Mouse (Mus musculus): Measurements from ENCODE around the gene Gm9789. TPM values are rescaled to one million over a fixed set of nuclear protein-coding genes. Genes with fewer than 3 reads are reported as not detected.

The Gm9789 gene
- total and polyA plus RNA-seq, 3 experiments, result not detected

Other genes with a start within 250 kb of the Gm9789 start
- gene Krtap19-9b, start 225.7 kb upstream of the Gm9789 start, total RNA-seq (2012; rRNA removed), result not detected in 2 replicates
- gene Krtap19-9b, start 225.7 kb upstream of the Gm9789 start, polyA plus RNA-seq (2012; ENCODE audit: insufficient read depth in 1 of 2, insufficient read length in 2 of 2, low read depth in 1 of 2, low replicate concordance in 2 of 2, missing spikeins in 1 of 2), result not detected
- not detected in 2 replicates for gene Krtap16-3, start 195.1 kb upstream of the Gm9789 start, total RNA-seq (2012; rRNA removed)
- gene Krtap16-3, start 195.1 kb upstream of the Gm9789 start, polyA plus RNA-seq (2012; ENCODE audit: insufficient read depth in 1 of 2, insufficient read length in 2 of 2, low read depth in 1 of 2, low replicate concordance in 2 of 2, missing spikeins in 1 of 2), result not detected
- gene Krtap22-2, start 147.2 kb upstream of the Gm9789 start, total RNA-seq (2012; rRNA removed), result not detected in 2 replicates
- gene Krtap22-2, start 147.2 kb upstream of the Gm9789 start, polyA plus RNA-seq (2012; ENCODE audit: insufficient read depth in 1 of 2, insufficient read length in 2 of 2, low read depth in 1 of 2, low replicate concordance in 2 of 2, missing spikeins in 1 of 2), result not detected
- gene Gm10229, start 142.7 kb upstream of the Gm9789 start, total RNA-seq (2012; rRNA removed), result not detected in 2 replicates
- gene Gm10229, start 142.7 kb upstream of the Gm9789 start, polyA plus RNA-seq (2012; ENCODE audit: insufficient read depth in 1 of 2, insufficient read length in 2 of 2, low read depth in 1 of 2, low replicate concordance in 2 of 2, missing spikeins in 1 of 2), result not detected
- gene Krtap6-1, start 126.3 kb upstream of the Gm9789 start, total RNA-seq (2012; rRNA removed), result not detected in 2 replicates
- not detected for gene Krtap6-1, start 126.3 kb upstream of the Gm9789 start, polyA plus RNA-seq (2012; ENCODE audit: insufficient read depth in 1 of 2, insufficient read length in 2 of 2, low read depth in 1 of 2, low replicate concordance in 2 of 2, missing spikeins in 1 of 2)
- not detected in 2 replicates for gene Gm10228, start 116.5 kb upstream of the Gm9789 start, total RNA-seq (2012; rRNA removed)
- not detected for gene Gm10228, start 116.5 kb upstream of the Gm9789 start, polyA plus RNA-seq (2012; ENCODE audit: insufficient read depth in 1 of 2, insufficient read length in 2 of 2, low read depth in 1 of 2, low replicate concordance in 2 of 2, missing spikeins in 1 of 2)
- not detected in 2 replicates for gene Krtap6-5, start 110.1 kb upstream of the Gm9789 start, total RNA-seq (2012; rRNA removed)
- not detected for gene Krtap6-5, start 110.1 kb upstream of the Gm9789 start, polyA plus RNA-seq (2012; ENCODE audit: insufficient read depth in 1 of 2, insufficient read length in 2 of 2, low read depth in 1 of 2, low replicate concordance in 2 of 2, missing spikeins in 1 of 2)
- not detected in 2 replicates for gene 1110025L11Rik, start 94.0 kb upstream of the Gm9789 start, total RNA-seq (2012; rRNA removed)
- gene 1110025L11Rik, start 94.0 kb upstream of the Gm9789 start, polyA plus RNA-seq (2012; ENCODE audit: insufficient read depth in 1 of 2, insufficient read length in 2 of 2, low read depth in 1 of 2, low replicate concordance in 2 of 2, missing spikeins in 1 of 2), result not detected
- not detected in 2 replicates for gene Krtap6-3, start 73.9 kb upstream of the Gm9789 start, total RNA-seq (2012; rRNA removed)
- not detected for gene Krtap6-3, start 73.9 kb upstream of the Gm9789 start, polyA plus RNA-seq (2012; ENCODE audit: insufficient read depth in 1 of 2, insufficient read length in 2 of 2, low read depth in 1 of 2, low replicate concordance in 2 of 2, missing spikeins in 1 of 2)
- gene Gm6358, start 17.1 kb upstream of the Gm9789 start, total RNA-seq (2012; rRNA removed), result not detected in 2 replicates
- not detected for gene Gm6358, start 17.1 kb upstream of the Gm9789 start, polyA plus RNA-seq (2012; ENCODE audit: insufficient read depth in 1 of 2, insufficient read length in 2 of 2, low read depth in 1 of 2, low replicate concordance in 2 of 2, missing spikeins in 1 of 2)
- gene Gm10061, start 6.9 kb upstream of the Gm9789 start, total RNA-seq (2012; rRNA removed), result not detected in 2 replicates
- not detected for gene Gm10061, start 6.9 kb upstream of the Gm9789 start, polyA plus RNA-seq (2012; ENCODE audit: insufficient read depth in 1 of 2, insufficient read length in 2 of 2, low read depth in 1 of 2, low replicate concordance in 2 of 2, missing spikeins in 1 of 2)
- gene Gm7735, start 11.5 kb downstream of the Gm9789 start, total RNA-seq (2012; rRNA removed), result not detected in 2 replicates
- not detected for gene Gm7735, start 11.5 kb downstream of the Gm9789 start, polyA plus RNA-seq (2012; ENCODE audit: insufficient read depth in 1 of 2, insufficient read length in 2 of 2, low read depth in 1 of 2, low replicate concordance in 2 of 2, missing spikeins in 1 of 2)
- gene 1110057P08Rik, start 16.8 kb downstream of the Gm9789 start, total RNA-seq (2012; rRNA removed), result not detected in 2 replicates
- not detected for gene 1110057P08Rik, start 16.8 kb downstream of the Gm9789 start, polyA plus RNA-seq (2012; ENCODE audit: insufficient read depth in 1 of 2, insufficient read length in 2 of 2, low read depth in 1 of 2, low replicate concordance in 2 of 2, missing spikeins in 1 of 2)
- gene Krtap20-2, start 47.9 kb downstream of the Gm9789 start, total RNA-seq (2012; rRNA removed), result not detected in 2 replicates
- gene Krtap20-2, start 47.9 kb downstream of the Gm9789 start, polyA plus RNA-seq (2012; ENCODE audit: insufficient read depth in 1 of 2, insufficient read length in 2 of 2, low read depth in 1 of 2, low replicate concordance in 2 of 2, missing spikeins in 1 of 2), result not detected
- gene Krtap21-1, start 245.9 kb downstream of the Gm9789 start, total RNA-seq (2012; rRNA removed), result not detected in 2 replicates
- not detected for gene Krtap21-1, start 245.9 kb downstream of the Gm9789 start, polyA plus RNA-seq (2012; ENCODE audit: insufficient read depth in 1 of 2, insufficient read length in 2 of 2, low read depth in 1 of 2, low replicate concordance in 2 of 2, missing spikeins in 1 of 2)

All from MEL (cell line).